Mouse (Mus musculus): ENCODE data around the gene Pth.

- TF ChIP-seq CTCF (IDR thresholded peaks at IDR 0.05; ENCODE audit: low read depth, low read length): no peak
- TF ChIP-seq GATA1 (IDR thresholded peaks at IDR 0.05; ENCODE audit: borderline replicate concordance, low read length): no peak
- TF ChIP-seq GATA2 (IDR thresholded peaks at IDR 0.05; ENCODE audit: borderline replicate concordance, low read depth, low read length): no peak
Measured at GRCm38 (mm10) chr7:113432891-113433290, 44.5 kb upstream of the Pth start.

Data from G1E (cell line).